Mouse (Mus musculus) hindbrain, embryonic 10.5 days (tissue): ENCODE results near the gene Kcnh4. TPM values are rescaled to one million over a fixed set of nuclear protein-coding genes. Genes with fewer than 3 reads are reported as not detected.

Experiments
- DNase-seq: peaks from one replicate; pipeline ENCODE4 v3.0.0-alpha.2; 2017; ENCODE audit warnings: low spot score
- H3K27ac ChIP-seq: fragments of 300-500 bp; sonication (generic); 2 replicates; pipeline ENCODE4 v1.5.1; 2016; ENCODE audit warnings: mild to moderate bottlenecking, moderate library complexity
- H3K27me3 ChIP-seq: fragments of 300-500 bp; sonication (generic); 2 replicates; pipeline ENCODE4 v1.6.1; 2016; ENCODE audit warnings: mild to moderate bottlenecking; ENCODE audit not compliant: poor library complexity, insufficient read depth, severe bottlenecking
- H3K36me3 ChIP-seq: fragments of 300-500 bp; sonication (generic); 2 replicates; pipeline ENCODE4 v1.6.1; 2016; ENCODE audit warnings: mild to moderate bottlenecking, moderate library complexity
- H3K4me1 ChIP-seq: fragments of 300-500 bp; sonication (generic); replicated peaks from 2 replicates; pipeline ENCODE4 v1.6.1; 2016; ENCODE audit warnings: mild to moderate bottlenecking
- H3K4me3 ChIP-seq: fragments of 300-500 bp; sonication (generic); 2 replicates; pipeline ENCODE4 v1.5.1; 2016; ENCODE audit warnings: mild to moderate bottlenecking, moderate library complexity
- H3K9me3 ChIP-seq: fragments of 300-500 bp; sonication (generic); 2 replicates; pipeline ENCODE4 v1.6.1; 2016; ENCODE audit warnings: mild to moderate bottlenecking, moderate library complexity
- WGBS: fragments of 180-500 bp; shearing (Covaris S2); methylation state at CpG from one replicate; pipeline ENCODE4 v1.1.7; 2016; 5-methylcytosine and 5-hydroxymethylcytosine counted together
- polyA plus RNA-seq: library from polyadenylated mRNA; unstranded; fragments of >200 nt; fragmentation: Nextera tagmentation; extraction: Ambion mirVana; gene quantifications from 2 replicates; pipeline ENCODE4 v1.2.1, GENCODE M21; 2016

Kcnh4 gene
- polyA plus RNA-seq, 1 experiment from 2014 or later: 4.4 TPM

DNA sequence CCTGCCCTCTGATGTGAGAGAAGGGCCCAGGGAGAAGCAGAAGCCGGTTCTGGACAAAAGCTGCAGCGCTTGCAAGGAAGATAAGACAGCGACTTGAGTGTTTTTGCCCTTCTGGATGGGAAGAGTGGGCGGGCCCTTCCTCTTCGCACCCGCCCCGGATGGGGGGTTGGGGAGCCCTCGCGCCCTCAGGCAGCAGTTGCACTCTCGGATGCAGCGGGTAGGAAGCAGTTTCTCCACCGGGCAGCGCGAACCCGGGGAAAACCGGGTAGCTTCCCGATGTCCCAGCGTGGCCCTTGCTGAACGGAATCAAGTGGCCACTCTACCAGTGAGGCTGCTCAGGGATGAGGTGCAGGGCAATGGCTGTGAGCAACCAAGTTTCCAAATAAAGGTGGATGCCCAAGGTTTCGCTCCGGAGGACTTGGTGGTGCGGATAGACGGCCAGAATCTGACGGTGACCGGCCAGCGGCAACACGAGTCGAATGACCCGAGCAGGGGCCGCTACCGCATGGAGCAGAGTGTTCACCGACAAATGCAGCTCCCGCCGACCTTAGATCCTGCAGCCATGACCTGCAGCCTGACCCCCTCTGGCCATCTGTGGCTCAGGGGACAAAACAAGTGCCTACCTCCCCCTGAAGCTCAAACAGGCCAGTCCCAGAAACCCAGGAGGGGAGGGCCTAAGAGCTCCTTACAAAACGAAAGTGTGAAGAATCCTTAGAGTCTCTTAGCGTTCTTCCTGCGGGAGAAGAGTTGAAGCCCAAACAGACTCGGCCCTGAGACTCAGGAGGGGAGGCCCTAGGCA lies 45.8 kb downstream of the Kcnh4 start, which contains the start of gene Hspb9:
TSS of gene Hspb9 (plus strand) at position 116 of the 799 bp plus-strand sequence.
- H3K4me1 ChIP-seq: peaks cover 54% of the 10 kb centered on the region

DNA sequence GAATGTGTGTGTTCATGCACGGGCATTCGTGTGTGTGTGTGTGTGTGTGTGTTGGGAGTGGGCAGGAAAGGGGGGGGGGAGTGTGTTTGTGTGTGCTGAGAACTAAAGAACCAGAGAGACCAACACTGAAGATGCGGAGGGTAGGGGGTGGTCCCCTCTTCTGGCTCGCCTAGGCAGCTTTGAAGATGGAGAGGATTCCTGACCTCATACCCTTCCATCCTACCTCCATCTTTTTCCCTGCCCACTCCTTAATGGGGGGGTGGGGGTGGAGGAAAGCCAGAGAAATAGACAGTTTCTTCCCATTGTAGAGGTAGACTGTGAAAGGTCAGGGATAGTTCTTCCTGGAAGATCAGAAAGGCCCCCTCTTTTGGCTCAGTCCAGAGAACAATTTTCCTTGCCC lies 46.6 kb downstream of the Kcnh4 start:
- H3K9me3 ChIP-seq: no peaks in the 10 kb centered on the region
- peak overlapping the region; percentile 98 for H3K4me3 ChIP-seq
- no peak for DNase-seq
- peaks cover 54% of the 10 kb centered on the region for H3K4me1 ChIP-seq
- 53% methylated on average over 4 of the region's 4 CpGs for WGBS
- H3K27me3 ChIP-seq: no peaks in the 10 kb centered on the region
- peak overlapping the region; percentile 99 for H3K27ac ChIP-seq
- H3K36me3 ChIP-seq: peaks cover 65% of the 10 kb centered on the region

More for the DNA sequence above, 45.8 kb downstream of the Kcnh4 start, which contains the start of gene Hspb9:
- peaks cover 65% of the 10 kb centered on the region for H3K36me3 ChIP-seq
- H3K4me3 ChIP-seq: peak within 1 kb of the TSS; percentile 98
- H3K27me3 ChIP-seq: no peaks in the 10 kb centered on the region
- H3K9me3 ChIP-seq: no peaks in the 10 kb centered on the region
- H3K27ac ChIP-seq: peak within 1 kb of the TSS; percentile 99
- WGBS: 2% methylated on average over 38 of the region's 38 CpGs
- peak; percentile 70 for DNase-seq

DNA sequence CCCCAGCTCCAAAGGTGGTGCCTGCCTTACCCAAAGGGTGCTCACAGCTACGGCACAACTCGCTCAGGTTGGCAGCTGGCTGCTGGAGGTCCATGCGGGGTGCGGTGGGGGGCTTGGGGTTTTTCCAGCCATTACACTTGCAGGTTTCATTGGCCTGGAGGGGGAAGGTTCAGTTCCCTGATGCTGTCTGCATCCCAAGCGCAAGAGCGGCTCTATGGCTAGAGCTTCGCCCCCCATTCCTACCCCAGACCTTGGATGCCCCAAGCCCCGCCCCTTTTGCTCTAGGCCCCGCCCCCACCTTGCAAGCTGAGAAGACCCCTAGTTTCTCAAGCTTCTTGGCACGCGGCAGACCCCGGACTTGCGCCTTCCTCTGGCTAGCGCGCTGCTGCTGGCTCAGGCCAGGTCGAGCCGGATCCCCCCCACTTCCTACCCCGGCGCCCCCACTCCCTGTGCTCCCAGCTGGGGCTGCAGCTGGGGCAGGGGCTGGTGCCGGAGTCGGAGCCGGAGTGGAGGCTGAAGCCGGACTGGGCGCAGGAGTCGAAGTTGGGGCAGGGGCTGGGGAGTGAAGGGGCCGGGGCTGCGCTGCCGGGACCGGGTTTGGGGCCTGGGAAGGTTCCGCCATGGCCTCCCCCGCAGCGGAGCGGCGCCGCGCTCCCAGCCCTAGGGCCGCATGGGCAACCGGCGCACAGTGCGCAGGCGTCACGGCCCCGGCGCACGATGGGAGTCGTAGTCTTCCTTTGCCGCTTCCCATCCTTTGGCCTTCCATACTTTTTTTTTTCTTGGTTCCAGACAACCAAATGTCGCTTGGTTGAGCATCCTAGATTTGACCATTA lies 47.7 kb downstream of the Kcnh4 start, which contains the start of gene Kat2a:
TSS of gene Kat2a (minus strand) at position 683 of the 833 bp plus-strand sequence.
- peaks cover 54% of the 10 kb centered on the region for H3K4me1 ChIP-seq

DNA sequence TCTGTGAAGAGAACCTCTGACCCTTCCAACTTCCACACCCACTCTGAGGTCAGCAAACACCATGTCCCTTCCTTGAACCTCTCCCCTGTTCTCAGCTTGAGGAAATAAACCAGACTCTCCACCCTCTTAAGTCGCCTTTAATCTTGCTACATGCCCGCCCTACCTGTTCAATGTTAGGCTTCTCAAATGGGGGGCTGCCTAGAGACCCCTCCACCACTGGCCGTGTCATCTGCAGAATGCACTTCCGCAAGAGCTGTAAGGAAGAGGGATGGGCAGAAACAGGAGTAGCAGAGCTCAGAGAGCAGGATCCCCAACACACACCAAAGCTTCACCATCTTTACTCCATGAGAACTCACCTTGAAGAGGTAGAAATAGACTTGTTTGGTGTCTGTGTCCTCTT lies 48.8 kb downstream of the Kcnh4 start:
- WGBS: 87% methylated on average over 4 of the region's 4 CpGs
- Histone ChIP-seq H3K27me3 (no peaks in the 10 kb centered on the region), H3K27ac (no peak overlapping the region; the same call in 1 of the 2 replicates), H3K4me1 (peaks cover 54% of the 10 kb centered on the region), H3K4me3 (no peak overlapping the region), H3K9me3 (no peaks in the 10 kb centered on the region), H3K36me3 (peaks cover 65% of the 10 kb centered on the region)
- no peak for DNase-seq

More for the DNA sequence above, 47.7 kb downstream of the Kcnh4 start, which contains the start of gene Kat2a:
- no peaks in the 10 kb centered on the region for H3K27me3 ChIP-seq
- DNase-seq: peak; percentile 80
- peaks cover 65% of the 10 kb centered on the region for H3K36me3 ChIP-seq
- peak within 1 kb of the TSS; percentile 99 for H3K27ac ChIP-seq
- WGBS: 2% methylated on average over 48 of the region's 48 CpGs
- H3K4me3 ChIP-seq: peak within 1 kb of the TSS; percentile 98
- no peaks in the 10 kb centered on the region for H3K9me3 ChIP-seq

DNA sequence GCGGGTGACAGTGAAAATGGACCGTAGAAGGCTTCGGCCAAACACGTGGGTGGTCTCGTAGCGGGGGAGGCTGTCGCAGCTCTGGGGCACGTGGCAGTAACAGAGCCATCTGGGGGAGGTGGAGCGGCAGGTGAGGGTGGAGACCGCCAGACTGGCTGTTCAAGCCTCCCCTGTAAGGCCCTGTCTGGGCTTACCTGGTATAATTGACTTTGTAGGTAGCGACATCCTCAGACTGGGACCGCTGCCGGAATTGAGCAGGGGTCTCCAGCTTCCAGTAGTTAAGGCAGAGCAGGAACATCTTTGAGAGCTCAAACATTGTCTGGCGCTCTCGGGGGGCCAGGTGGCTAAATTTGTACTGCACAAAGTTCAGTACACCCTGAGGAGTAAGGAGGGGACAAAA lies 49.2 kb downstream of the Kcnh4 start:
- Histone ChIP-seq H3K27me3 (no peaks in the 10 kb centered on the region), H3K36me3 (peaks cover 65% of the 10 kb centered on the region), H3K9me3 (no peaks in the 10 kb centered on the region), H3K27ac (no peak overlapping the region), H3K4me3 (no peak overlapping the region), H3K4me1 (peaks cover 50% of the 10 kb centered on the region)
- whole genome bisulfite sequencing: 92% methylated on average over 15 of the region's 15 CpGs
- no peak for DNase-seq

GRCm38 (mm10) chr11:100709201-100709810 lies 50.4 kb downstream of the Kcnh4 start:
- no peaks in the 10 kb centered on the region for H3K9me3 ChIP-seq
- peaks cover 37% of the 10 kb centered on the region for H3K4me1 ChIP-seq
- DNase-seq: no peak
- WGBS: 95% methylated on average over 9 of the region's 9 CpGs
- H3K4me3 ChIP-seq: no peak overlapping the region
- peaks cover 67% of the 10 kb centered on the region for H3K36me3 ChIP-seq
- H3K27me3 ChIP-seq: no peaks in the 10 kb centered on the region
- H3K27ac ChIP-seq: no peak overlapping the region

DNA sequence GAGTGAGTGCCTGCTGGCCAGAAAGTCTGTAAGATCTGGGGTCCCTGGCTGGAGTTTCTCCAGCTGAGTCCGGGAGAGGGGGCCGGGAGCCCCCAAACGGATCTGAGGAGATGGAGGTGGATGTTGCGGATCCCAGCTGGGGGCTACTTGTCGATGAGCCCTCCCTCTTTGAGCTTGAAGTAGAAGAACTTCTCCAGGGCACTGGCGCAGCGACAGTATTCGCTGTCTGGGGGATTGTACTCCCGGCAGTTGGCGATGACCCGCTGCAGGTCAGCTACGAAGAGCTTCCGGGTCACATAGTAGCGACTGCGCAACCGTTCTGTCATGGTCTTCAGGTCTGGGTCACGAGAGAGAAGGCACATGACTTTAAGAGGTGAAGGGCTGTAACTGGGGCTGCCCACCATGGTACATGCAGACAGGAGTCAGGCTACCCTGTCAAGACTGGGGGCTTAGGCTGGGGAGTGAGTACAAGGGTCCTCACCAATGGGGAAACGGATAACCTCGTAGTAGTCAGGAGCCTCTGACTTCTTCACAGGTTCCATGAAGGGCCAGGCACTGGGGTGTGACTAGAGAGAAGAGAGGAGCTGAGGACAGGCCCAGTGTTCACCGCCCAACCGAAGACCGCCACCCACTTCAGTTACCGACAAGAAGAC lies 54.5 kb downstream of the Kcnh4 start:
- peaks cover 60% of the 10 kb centered on the region for H3K36me3 ChIP-seq
- DNase-seq: no peak
- H3K4me1 ChIP-seq: peaks cover 20% of the 10 kb centered on the region

GRCm38 (mm10) chr11:100703851-100704531 lies 55.8 kb downstream of the Kcnh4 start, which contains the start of gene Dhx58:
Dhx58 (minus strand) TSS chr11:100704271.
- Histone ChIP-seq H3K27me3 (peaks cover 11% of the 10 kb centered on the region; the same call in 1 of the 2 replicates), H3K4me3 (no peak within 1 kb of the TSS), H3K9me3 (no peaks in the 10 kb centered on the region), H3K4me1 (peaks cover 20% of the 10 kb centered on the region), H3K36me3 (peaks cover 48% of the 10 kb centered on the region), H3K27ac (no peak within 1 kb of the TSS)
- 71% methylated on average over 7 of the region's 7 CpGs for WGBS
- DNase-seq: no peak

More for the DNA sequence above, 54.5 kb downstream of the Kcnh4 start:
- Histone ChIP-seq H3K9me3 (no peaks in the 10 kb centered on the region), H3K27ac (no peak overlapping the region), H3K27me3 (peaks cover 7% of the 10 kb centered on the region; the same call in 1 of the 2 replicates), H3K4me3 (no peak overlapping the region)
- whole genome bisulfite sequencing: 92% methylated on average over 23 of the region's 23 CpGs

DNA sequence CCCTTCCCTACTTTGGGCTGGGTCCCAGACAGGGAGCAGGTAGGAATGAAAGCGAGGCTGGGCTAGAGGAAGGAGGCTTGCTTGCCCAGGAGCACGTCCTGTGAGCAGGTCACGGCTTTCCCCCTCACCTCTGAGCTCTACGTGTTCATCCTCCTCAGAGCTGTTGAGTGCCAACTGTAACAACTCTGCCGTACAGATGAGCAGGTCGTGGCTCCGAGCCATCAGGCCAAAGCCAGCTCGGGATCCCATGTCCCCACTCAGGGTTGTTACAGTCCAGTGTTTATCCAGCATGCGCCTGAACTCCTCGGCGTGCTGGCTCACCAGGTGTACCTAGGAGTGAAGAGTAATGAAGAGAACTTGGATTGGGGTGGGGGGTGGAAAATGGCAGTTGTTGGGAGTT lies 56.4 kb downstream of the Kcnh4 start:
- Histone ChIP-seq H3K4me3 (no peak overlapping the region), H3K27ac (no peak overlapping the region), H3K4me1 (peaks cover 20% of the 10 kb centered on the region), H3K9me3 (no peaks in the 10 kb centered on the region), H3K27me3 (peaks cover 11% of the 10 kb centered on the region; the same call in 1 of the 2 replicates), H3K36me3 (peaks cover 42% of the 10 kb centered on the region)
- WGBS: 73% methylated on average over 11 of the region's 11 CpGs
- no peak for DNase-seq

DNA sequence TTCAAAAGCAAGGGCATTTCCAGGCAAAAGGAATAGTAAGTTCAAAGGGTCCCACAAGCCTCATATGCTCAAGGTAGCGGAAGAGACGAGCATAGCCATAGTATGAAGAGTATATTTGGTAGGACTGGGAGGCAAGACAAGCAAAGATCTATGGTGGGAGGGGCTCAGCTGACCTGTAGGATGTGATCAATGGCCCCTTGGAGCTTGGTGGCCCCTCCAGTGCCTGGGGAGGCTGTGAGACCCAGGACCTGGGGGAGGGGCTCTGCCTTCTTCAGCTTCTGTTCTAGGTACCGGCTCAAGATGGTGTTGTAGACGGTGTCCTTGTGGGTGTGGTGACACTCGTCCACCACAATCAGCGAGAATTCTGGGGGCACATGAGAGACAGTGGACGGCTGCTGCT lies 56.8 kb downstream of the Kcnh4 start:
- Histone ChIP-seq H3K4me3 (peak overlapping the region; percentile 9; the same call in 1 of the 2 replicates), H3K9me3 (no peaks in the 10 kb centered on the region), H3K27me3 (peaks cover 11% of the 10 kb centered on the region; the same call in 1 of the 2 replicates), H3K4me1 (peaks cover 20% of the 10 kb centered on the region), H3K27ac (no peak overlapping the region), H3K36me3 (peaks cover 37% of the 10 kb centered on the region)
- no peak for DNase-seq
- WGBS: 44% methylated on average over 7 of the region's 7 CpGs

- peak; percentile 65 for DNase-seq
- Histone ChIP-seq H3K4me3 (peak overlapping the region; percentile 9; the same call in 1 of the 2 replicates), H3K27me3 (peaks cover 11% of the 10 kb centered on the region; the same call in 1 of the 2 replicates), H3K9me3 (no peaks in the 10 kb centered on the region), H3K36me3 (peaks cover 31% of the 10 kb centered on the region), H3K4me1 (peaks cover 20% of the 10 kb centered on the region), H3K27ac (no peak overlapping the region)
- WGBS: 36% methylated on average over 19 of the region's 19 CpGs
Observed at GRCm38 (mm10) chr11:100702081-100702851, 57.5 kb downstream of the Kcnh4 start.
